Mouse (Mus musculus): ENCODE measurements around the gene Slc15a3. TPM values are rescaled to one million over a fixed set of nuclear protein-coding genes. Genes with fewer than 3 reads are reported as not detected.

Slc15a3 gene
- 3.2 and 4.0 TPM in 2 replicates for total RNA-seq (2021)
- long read RNA-seq: 0 reads

DNA sequence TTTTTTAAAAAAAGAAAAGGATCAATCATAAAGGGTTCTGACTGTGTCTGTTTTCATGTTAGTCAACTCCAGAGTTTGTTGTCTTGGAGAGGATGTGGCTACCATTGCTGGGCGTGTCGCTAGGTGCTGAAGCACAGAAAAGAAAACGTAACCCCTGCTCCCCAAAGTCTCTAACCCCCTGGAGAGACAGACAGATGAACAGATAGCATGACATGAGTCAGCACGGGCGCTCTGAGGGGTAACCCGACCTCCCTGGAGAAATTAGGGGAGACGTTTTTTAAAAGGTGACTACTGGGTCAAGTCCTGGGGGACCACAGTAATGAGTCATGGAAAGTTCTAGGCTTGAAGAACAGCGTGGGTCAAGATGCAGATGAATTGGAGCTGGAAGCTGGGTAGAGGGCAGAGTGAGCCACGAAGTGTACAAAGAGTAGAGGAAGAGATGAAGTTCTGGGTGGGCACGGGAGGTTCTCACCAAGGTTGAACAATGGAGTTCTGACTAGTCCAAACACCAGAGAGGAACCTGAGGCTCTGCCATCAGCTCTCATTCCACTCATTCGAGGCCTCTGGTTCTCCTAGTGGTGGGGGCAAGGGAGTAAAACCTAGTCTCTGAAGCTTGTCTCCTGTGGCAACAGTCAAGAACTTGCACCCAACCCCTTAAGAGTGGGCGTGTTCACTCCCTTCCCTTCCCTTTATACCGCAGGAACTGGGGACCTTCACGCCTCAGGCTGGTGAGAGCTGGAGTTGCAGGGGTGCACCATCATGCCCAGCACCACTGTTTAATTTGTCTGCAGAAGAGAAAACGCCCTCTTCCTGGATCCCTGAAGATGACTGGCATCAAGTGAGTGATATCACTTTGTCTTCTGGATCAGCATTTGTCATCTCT is at the start of gene Slc15a3:
Gene Slc15a3, plus strand, starts transcription at position 718 of the 883 bp plus-strand sequence.
- DNase-seq: no peak

DNA sequence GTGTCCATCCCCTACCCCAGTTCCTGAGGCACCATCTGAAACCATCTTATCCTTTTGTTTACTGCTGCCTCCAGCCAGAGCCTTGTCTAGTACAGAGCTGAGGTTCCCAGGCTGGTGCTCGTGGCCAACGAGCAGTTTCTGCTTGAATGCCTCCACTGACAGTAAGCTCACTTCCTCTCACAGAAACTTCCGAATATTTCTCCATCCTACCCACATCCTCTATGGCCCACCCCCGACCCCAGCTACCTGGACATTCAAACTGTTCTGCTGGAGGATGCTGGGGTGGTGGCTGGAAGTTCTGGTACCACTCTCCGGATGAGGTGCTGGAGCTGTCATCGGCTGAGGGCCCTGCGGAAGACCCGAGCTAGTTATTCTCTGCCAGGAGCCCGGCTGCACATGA is 49.2 kb upstream of the Slc15a3 start:
- DNase-seq: no peak

DNA sequence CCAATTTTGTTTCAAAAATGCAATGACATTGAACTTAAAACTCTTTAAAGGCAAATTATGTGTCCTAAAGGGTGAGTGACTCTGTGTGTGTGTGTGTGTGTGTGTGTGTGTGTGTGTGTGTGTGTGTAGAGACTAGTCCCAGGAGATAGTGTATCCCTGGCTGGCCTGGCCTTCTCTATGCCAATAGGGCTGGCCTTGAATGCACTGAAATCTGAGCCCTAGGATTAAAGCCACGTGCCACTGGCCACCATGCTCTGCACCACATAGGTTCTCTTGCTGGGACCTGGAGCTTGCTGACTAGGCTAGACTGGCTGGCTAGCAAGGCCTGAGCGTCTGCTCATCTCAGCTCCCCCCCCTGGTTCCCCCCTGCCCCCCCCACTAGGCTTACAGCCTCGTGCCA is 46.5 kb upstream of the Slc15a3 start:
- no peak for DNase-seq

DNA sequence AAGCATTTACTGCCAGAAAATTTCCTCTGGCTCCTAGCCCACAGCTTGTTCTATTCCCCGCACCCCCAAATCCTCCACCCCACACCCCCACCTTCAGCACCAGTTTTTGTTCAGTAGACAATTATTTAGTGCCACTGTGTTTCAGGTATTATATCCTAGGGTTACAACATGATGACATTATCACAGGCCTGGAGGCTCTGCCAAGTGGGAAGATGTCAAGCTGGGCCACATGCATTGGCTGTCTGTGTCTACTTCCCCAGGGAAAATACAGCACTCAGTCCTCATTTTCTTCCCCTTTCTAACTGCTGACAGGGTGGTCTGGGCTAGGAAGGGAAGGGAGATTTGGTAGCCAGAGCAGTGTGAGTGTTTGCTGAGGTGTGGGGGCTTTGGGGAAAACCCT is 44.6 kb upstream of the Slc15a3 start:
- no peak for DNase-seq

DNA sequence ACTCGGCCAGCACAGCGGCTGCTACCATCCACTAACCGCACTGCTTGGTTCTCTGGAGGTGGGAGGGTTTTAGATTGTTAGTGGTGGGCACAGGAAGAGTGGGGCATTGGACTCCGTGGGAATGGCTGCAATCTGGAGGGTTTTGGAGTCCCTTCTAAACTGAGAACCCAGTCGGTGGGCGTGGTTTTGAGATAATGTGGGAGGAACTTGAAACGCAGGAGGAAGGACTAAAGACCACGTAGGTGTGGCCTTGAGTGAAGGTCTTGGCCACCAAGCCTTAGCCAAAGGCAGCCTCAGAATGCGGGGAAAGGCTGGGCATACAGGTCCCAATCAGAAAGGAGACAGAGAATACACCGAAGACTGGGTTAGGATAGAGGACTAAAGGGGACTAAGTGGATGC is 41.0 kb upstream of the Slc15a3 start:
- no peak for DNase-seq

DNA sequence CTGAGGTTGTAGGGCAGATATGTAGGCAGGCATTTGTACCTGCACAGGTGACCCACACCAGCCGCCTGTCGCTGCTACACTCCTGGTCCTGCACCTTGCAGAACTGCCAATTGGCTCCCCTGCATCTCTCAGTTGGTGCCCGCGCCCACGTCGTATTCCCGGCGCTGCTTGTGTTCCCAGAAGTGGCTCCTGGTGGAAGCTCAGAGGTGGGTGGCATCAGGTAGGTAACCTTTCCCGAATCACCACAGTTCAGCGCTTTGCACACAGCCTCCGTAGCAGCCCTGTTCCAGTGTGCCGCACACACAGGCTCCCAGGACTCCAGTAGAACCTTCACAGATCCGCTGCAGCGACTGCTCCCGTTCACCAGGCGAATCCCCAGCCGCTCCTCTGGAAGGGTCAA is 40.4 kb upstream of the Slc15a3 start:
- DNase-seq: no peak

DNA sequence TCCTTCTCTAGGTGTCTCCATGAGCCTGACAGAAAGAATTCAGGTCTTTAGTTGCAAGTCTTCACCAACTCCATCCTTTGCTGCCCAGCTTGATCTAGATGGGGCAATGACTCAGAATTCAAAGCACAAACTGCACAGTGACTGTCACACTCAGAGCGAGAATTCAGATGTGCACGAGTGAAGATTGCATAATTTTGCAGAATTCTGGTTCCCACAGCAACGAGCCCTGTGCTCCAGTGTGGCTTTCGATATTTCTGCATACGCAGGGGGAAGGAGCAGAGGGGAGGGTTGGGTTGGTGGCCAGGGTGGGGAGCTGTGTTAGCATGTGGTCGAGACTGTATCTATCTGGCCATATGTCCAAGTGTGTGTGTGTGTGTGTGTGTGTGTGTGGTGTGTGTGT is 38.5 kb upstream of the Slc15a3 start:
- no peak for DNase-seq

DNA sequence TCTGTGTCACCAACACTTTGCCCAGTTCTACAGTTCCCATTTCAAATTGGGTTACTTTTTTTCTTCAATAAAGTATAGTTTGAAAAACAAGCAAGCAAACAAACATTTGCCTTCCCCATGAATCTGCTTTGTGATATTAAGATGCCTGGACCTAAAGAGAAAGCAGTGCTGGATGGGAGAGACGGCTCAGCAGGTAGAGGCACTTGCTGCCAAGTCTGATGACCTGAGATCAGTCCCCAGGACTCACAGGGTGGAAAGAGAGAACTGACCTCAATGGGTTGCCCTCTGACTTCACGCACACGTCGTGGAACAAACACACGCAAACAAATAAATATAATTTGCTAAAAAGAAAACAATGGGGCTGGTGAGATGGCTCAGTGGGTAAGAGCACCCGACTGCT is 37.6 kb upstream of the Slc15a3 start:
- DNase-seq: no peak

DNA sequence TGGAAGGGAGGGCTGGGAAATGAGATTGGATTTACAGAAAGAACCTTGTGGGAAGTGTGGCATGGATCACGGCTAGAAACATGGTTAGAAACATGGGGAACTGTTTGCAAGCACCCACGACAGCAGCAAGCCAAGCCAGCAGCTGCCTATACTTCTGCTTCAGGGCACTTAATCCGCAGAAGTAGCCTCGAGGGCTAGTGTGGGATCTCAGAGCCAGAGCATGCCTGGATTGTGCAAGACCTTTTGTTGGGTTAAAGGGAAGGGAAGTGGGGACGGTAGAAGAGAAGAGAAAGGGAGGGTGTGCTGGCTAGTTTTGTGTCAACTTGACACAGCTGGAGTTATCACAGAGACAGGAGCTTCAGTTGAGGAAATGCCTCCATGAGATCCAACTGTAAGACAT is 35.8 kb upstream of the Slc15a3 start:
- DNase-seq: no peak

DNA sequence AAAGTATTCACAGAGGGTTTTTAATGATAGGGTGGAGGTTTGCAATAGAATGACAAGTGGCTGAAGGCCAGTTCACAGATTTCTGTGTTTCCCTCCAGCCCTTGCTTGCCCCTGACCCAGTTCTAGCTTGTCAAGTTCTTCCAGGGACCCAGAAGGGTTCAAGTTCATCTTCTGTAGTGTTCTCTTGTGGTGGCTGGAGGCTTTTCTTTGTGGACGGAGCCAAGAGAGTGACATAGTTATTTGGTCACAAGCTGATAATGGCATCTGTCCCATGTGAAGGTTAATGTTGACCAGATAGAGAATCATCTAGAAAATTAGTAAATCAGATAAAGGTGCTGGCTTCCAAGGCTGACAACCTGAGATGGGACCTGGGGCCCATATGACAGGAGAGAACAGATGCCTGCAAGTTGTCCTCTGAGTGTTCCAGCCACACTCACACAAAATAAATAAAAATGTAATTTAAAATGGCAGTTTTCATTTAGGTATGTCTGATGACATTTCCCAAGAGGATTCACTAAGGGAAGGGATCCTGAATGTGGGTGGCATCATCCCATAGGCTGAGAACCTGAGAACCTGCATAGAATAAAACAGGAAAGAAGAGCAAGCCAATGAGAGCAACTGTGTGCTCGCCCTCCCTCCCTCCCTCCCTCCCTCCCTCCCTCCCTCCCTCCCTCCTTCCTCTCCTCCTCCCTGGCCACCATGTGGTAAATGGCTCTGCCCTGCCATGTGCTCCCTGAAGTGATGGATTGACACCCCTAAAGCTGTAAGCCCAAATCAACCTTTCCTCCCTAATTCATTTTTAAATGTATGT is 34.5 kb upstream of the Slc15a3 start:
- no peak for DNase-seq

DNA sequence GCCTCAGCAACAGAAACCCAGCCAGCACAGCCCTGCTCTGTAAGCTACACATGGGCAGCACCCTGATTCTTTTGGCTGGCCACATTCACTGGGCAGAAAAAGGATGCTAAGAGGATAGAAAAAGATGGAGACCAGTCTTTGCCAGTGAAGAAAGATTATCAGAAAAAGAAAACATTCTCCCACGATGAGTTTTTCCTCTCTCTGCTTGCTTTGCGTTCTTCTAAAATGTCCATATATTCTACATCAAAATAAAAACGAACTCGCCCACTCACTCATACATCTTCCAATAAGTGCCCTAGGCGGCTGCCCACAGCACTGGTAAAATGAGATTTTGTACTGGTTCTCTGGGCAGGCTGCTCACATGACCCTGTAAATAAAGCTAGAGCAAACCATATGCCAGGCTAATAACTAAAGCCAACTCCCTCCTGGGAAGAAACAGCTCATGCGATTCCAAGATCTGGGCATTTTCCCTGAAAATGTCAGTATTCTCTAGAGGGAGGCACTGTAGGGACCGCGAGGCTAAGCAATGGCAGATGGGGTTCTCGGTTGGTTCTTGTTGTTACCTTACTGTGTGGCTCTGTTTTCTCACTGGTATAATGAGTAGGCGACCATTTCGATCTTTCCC is 33.8 kb upstream of the Slc15a3 start:
- DNase-seq: no peak

DNA sequence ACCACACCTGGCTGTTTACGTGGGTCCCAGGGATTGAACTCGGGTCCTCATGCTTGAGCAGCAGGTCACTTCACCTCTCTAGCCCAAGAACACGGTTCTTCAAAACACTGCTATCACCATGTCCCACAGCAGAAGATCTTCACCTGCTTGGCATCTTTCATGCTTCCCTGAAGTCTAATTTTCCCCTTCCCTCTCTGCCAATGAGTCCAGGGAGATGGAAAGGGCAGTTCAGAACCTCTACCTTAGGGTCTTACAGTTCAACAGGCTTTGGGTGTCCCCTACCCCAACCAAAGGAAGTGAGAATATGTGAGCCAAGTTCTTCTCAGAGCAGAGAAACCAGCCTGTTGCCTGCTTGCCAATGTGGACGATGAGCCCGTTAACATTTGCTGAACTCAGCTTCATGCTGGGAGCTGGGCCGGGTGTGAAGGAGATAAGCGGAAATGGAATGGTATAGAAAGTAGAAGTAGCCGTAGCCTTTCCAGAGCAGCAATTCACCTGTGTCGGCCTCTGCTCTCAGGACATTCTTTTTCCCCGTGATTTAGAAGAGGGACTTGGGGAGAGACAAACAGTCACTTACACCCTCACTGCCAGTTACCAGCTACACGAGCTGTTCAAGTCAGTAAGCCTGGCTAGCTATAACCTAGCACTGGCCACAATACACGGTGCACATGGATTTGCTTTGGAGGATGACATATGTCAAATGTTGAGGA is 30.8 kb upstream of the Slc15a3 start:
- no peak for DNase-seq

DNA sequence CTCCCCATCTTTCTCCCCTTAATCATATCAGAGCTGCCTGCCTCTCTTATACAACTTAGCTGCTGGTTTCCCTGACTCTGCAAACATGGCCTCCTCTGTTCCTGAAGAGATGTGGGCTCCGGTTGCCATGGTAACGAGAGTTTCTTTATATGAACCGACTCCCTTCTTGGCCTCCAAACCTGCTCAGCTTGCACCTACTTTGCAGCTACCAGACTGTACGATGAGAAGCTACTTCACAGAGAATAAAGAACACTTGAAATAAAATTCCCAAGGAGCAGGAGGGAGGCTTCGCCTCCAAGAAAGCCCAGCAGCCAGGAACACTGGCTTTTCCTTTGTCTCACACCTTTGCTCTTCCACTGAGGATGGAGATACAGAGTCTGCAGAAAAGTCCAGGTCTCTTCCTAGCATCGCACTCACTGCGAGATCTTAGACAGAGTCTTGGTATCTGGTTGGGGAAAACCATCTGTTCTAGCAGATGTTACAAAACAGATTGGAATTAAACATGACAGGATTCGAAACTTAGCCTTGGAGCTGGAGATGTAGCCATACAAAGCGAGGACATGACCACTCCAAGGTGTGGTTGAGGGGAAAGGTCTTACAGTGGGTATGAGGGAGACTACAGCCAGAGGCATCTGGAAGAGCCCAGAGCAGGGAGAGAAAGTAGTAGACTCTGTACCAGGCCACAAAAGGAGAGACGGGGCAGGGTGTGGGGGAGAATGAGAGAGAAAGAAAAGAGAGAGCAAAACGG is 29.9 kb upstream of the Slc15a3 start:
- no peak for DNase-seq

DNA sequence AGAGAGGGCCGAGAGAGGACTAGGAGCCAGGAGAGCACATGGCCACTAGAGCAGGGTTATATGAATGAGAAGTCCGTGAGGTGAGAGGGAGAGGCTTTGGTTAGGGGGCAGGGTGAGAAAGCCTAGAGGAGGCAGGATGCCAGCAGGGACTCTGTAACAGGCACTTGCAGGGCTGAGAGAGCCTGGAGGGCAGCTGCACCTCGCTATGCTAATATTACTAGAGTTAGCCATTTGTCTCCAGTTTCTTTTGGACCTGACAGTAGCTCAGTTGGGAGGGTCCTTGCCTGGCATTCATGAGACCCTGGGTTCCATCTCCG is 29.4 kb upstream of the Slc15a3 start:
- no peak for DNase-seq

DNA sequence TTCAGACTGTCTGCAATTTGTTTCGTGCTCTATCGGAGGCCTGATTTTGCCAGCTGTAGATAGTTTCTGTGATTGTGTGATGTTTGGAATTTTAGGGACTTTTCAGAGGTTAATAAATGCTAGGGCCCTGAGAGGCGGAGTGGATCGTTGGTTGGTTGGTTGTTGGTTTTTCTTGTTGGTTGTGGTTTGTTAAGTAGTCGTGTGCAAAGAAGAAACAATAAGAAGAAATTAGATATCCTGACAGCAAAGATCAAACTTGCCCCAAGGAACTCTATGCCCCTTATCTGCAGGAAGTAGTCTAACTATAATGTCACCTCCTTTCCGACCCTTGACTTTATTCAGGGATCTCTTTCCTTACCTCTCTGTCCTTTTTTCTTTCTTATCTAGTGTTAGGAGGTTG is 28.1 kb upstream of the Slc15a3 start:
- no peak for DNase-seq

DNA sequence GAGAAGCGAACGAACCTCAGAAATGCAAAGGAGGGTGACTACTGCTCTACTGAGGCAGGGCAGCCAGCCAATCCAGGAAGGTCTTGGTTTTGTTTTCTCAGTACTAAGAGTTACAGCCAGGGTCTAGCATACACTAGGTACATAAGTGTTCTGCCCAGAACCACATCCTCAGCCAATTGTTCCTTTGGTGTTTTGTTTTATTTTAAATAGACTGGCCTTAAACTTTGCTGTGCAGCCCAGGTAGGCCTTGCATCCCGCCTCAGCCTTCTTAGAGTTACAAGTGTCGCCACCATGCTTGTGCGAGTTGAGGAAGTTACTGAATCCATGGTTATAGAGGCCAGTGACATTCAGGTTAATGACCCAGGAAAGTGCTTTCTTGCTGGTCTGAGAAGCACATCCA is 26.5 kb upstream of the Slc15a3 start:
- no peak for DNase-seq

DNA sequence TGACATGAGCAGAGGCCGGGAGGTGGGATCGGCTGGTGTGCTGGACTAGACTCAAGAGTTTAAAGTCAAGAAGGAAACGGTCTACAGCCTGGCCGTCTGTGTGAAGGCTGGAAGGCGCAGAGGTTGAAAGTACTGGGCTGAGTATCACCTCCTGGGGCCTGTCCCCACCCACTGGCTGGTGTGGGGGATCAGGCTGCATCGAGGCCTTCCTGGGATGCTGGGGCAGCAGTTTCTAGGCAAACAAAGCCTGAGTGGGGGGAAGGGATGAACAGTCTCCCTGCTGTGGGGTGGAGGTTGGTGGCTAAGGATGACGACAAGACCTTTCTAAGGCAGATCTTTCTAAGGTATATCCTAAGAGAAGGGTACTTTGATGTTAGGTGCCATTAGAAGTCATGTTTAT is 25.6 kb upstream of the Slc15a3 start:
- no peak for DNase-seq

DNA sequence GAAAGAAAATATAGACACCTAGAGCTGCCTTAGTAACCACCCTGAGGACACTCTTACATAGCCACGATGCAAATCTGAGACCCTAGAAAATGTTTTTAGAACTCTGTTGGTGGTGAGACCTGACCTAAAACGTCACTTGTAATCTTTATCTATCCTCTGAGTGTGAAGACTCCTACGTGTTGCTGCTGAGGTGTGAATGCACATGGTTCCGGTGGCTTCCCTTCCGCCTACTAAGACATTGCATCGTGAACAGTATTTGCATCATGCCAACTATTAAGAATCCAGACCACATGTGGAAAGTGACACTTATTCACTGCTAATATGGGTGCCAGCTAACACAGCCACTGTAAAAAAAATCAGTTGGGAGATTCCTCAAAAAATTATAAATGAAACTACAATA is 23.7 kb upstream of the Slc15a3 start:
- DNase-seq: no peak

DNA sequence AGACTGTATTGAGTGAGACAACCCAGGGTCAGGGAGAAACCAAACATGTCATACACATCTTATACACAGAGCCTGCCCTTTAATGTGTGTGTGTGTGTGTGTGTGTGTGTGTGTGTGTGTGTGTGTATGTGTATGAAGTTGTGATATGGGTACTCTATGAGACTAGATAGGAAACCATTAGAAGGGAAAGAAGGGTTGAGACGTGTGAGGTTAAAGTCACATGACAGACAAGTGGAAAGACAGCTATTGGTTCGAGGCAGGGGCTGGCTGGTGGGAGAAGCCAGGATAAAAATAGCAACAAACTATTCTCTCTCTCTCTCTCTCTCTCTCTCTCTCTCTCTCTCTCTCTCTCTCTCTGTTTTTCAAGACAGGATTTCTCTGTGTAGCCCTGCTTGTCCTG is 23.1 kb upstream of the Slc15a3 start:
- no peak for DNase-seq

DNA sequence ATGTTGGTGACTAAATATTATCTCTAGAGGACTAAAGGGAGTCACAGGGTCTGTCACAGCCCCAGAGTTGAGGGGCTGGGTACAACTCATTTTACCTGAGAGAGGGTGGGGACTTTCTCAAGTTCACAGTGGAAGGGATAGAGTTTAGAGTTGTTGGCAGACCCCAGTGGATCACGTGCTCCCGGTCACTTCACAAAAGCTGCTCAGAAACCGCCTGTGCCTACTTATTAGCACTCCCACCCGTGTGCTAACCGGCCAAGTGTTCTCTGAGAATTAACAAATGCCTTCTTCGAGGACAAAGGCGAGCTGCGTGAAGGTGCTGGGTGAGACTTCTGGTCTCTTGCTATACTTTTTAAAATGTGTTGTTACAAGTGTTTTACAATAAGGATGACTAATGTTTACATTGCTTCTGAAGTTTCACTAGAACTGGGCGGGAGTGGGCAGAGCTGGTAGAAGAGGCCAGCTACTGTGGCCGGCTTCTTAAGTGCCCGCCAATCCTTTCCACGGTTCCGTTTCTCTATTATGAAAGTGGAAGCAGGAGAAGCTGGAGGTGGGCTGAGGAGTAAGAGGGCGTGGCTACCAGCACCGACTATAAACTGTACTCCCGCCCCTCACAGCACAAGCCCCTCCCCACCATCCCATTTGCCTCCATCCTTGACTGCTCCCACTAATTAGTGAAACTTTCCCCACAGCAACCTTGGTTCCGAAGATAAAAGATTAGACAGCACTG is 21.1 kb upstream of the Slc15a3 start:
- no peak for DNase-seq

DNA sequence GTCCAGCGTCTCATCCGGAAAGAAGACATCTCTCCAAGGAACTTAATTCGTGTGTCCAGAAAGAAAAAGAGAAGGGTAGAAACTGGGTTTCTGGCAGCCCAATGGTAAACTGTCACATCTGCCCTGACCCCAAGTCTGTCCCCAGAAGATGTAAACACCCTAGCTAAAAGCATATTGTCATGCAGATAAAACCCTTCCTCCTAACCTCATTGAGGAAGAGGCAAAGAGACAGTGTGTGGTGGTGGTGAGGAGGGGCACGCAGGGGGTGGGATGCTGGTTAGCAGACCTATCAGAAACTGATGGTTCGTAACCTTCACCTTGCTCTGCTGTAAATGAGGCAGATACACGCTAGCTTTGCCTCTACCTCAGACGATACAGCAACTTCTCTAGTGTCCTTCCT is 18.2 kb upstream of the Slc15a3 start:
- DNase-seq: no peak
